Mouse (Mus musculus) liver, embryonic 14.5 days (tissue): ENCODE results near the gene Prss8.

Source experiments
- CTCF ChIP-seq: IDR thresholded peaks from 2 replicates; pipeline ENCODE4 v1.5.1; 2016; ENCODE audit warnings: antibody characterized with exemption, low read depth, control low read depth
- EP300 ChIP-seq: IDR thresholded peaks from 2 replicates; pipeline ENCODE4 v1.6.1; 2016; ENCODE audit warnings: antibody characterized with exemption, low read depth

DNA sequence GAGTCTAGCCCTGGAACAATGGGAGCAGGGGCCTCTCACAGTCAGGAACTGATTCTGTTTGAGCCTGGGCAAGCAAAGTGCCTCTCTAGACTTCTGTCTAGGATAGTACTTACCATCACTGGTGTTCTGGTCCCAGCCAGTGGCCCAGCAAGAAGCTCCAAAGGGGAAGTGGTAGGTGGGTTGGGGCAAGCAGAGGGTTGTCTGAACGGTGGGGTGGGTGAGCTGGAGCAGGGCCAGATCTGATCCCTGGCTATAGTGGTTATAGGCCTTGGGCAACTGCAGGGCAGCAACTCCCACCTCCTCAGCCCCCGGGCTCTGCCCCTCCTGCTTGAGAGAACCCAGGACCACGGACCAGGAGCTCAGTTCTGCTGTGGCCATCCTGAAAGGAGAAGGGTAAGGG lies 41.1 kb downstream of the Prss8 start:
- no peak for TF ChIP-seq EP300
- TF ChIP-seq CTCF, result no peak
